Mouse (Mus musculus): ENCODE results near the gene Npepps.
"Not testable (repeated sequence)": the region's sequence is repeated elsewhere in the genome, so short reads cannot be mapped to it uniquely, and the experiment has no call there.

The Npepps gene

DNA sequence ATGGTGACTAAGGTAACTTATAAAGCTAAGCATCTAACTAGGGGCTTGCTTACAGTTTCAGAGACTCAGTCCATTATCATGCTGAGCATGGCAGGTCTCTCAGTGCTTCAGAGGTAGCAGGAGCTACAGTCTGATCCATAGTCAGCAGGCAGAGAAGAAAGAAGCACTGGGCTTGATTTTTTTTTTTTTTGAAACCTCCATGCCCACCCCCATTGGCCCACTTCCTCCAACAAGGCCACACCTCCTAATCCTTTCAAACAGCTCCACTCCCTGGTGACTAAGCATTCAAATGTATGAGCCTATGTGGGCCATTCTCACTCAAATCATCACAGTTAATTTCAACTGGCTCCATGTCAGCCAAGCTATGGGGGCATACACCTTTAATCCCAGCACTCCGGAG lies 12.3 kb upstream of the Npepps start:
- no peak for DNase-seq

- DNase-seq: no peak
Observed at GRCm38 (mm10) chr11:97289276-97290230, 9.1 kb upstream of the Npepps start.

GRCm38 (mm10) chr11:97287643-97288042 lies 7.2 kb upstream of the Npepps start:
- no peak for DNase-seq

DNA sequence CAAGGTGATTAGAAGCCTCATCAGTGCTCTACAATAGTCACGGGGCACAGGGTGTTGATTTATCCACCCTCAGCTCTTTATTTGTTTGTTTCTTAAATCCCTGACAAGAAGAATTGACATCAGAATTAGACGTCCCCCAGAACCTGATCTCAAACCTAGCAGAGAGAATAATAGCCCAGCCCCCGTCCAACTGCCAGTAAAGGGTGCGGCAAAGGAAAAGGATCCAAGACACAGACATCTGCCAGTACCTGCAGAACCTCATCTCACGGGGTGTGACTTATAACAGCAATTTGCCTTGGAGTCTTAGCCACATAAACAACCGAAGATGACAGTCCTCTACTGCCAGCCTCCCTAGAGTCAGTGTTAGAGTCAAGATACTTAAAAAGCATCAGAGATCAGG lies 6.5 kb upstream of the Npepps start:
- no peak for DNase-seq

DNA sequence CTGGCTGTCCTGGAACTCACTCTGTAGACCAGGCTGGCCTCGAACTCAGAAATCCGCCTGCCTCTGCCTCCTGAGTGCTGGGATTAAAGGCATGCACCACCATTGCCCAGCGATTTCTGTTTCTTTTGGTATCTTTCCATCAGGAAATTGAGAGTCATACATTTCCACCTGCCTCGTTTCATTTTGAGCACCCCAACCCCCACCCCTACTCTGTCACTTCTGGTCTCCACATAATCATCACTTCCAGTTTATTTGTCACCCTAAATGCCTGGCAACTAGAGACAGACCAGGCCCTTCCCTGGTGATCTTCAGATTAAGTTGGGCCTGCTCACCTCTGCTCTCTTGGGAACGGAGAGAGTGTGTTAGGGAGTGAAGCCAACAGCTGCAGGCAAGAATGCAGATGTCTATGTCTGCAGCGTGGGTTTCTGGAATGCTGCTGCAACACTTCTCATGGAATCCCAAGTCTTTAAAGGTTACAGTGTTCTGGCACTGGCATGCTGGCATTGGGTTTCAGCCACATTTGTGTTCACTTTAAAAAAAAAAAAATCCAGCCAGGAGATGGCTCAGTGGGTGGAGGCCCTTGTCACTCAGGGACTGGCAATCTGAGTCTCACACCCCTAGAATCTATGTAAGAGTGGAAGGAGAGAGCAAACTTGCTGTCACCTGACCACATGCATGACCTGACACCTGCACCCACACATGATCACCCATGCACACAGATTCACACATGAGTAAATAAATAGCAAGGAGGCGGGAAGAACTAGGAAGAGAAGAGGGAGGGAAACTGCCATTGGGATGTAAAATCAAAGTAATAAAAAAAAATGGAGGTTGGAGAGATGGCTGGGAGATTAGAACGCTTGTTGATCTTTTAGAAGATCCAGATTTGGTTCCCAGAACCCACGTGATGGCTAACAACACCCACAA lies 5.7 kb upstream of the Npepps start:
- DNase-seq: no peak

- no peak for DNase-seq
Observed at GRCm38 (mm10) chr11:97284854-97285253, 4.4 kb upstream of the Npepps start.

DNA sequence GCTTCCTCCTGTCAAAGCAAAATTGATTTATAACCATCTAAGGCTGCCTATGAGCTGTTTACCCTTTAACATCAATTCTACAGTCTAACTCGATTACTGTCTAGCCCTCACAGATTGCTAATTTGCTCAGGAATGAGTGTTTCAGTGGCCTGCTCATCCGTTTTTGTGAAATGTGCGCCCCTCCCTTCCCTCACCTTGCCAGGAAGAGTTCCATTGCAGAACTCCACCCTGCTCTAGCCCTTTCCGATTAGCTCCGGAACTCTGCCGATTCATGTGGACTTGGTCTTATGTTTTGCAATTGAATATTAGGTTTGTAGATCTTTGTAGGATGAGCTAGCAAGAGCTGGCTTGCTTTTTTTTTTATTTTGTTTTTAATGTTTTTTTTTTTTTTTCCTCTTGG lies 1.7 kb upstream of the Npepps start:
- no peak for DNase-seq

DNA sequence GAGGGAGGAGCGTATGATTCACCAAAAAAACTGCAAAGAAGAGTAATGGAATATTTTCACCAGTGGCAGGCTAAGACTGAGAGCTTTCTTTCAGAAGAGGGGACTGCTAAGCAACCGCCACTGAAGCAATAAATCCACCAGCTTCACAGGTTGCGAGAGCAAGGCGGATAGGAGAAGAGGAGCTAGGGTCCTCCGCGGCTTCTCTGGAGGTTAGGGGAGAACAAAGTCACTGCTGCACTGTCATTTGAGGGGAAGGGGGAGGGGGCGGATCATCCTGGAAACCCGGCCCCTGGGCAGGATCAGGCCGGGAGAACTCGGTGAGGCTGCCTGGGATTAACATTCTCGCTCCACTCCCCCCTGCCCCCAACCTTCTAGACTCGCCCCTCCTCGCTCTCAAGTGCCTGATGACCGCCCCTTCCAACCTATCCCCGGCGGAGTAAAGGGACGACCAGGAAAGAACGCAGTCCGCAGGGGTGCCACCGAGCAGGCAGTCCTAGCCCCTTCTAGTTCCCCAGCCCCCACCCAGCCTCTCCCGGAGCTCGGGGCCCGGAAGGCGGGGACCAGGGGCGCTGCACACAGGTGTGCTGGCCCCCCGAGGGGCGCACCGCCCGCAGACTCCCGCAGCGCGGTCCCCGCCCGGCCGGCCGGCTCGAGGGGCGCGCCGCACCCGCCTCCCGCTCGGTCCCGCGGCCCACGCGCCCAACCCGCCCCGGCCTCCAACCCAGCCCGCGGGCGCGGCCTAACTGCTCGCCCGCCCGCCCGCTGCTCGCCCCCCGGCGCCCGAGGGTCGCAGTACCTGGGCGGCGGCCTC lies 828 bp downstream of the Npepps start:
- peak; percentile 37 to 39 for DNase-seq

GRCm38 (mm10) chr11:97279040-97279404 lies 1.4 kb downstream of the Npepps start:
- no peak for DNase-seq

GRCm38 (mm10) chr11:97278456-97278855 lies 2.0 kb downstream of the Npepps start:
- no peak for DNase-seq

DNA sequence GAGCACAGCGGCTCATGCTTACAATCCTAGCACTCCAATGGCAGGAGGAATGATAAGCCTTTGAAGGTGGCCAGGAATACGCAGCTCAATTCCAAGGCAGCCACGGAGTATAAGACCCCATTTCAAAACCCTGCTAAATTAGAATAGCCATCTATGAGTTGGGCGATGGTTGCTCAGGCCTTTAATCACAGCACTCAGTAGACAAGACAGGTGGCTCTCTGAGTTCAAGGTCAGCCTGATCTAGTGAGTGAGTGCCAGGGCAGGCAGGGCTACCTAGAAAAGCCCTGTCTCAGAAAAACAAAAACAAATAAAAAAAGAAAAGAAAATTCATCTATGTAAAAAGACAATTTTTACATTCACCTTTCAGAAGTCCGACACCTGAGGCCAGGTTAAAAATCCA lies 3.3 kb downstream of the Npepps start:
- no peak for DNase-seq

- no peak for DNase-seq
Observed at GRCm38 (mm10) chr11:97276019-97276418, 4.4 kb downstream of the Npepps start.

GRCm38 (mm10) chr11:97275349-97275748 lies 5.1 kb downstream of the Npepps start:
- DNase-seq: no peak

DNA sequence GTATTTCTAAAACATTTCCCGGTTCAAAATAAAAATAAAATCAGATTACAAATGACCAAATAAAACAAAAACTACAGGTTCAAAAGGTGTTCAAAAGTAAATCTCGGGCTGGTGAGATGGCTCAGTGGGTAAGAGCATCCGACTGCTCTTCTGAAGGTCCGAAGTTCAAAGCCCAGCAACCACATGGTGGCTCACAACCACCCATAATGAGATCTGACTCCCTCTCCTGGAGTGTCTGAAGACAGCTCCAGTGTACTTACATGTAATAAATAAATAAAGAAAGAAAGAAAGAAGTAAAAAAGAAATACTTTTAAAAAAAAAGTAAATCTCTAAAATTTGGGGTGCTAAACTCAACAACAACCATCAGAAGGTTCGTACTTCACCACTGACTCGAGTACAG lies 5.5 kb downstream of the Npepps start:
- not testable (repeated sequence) for DNase-seq

GRCm38 (mm10) chr11:97273613-97274012 lies 6.8 kb downstream of the Npepps start:
- no peak for DNase-seq

DNA sequence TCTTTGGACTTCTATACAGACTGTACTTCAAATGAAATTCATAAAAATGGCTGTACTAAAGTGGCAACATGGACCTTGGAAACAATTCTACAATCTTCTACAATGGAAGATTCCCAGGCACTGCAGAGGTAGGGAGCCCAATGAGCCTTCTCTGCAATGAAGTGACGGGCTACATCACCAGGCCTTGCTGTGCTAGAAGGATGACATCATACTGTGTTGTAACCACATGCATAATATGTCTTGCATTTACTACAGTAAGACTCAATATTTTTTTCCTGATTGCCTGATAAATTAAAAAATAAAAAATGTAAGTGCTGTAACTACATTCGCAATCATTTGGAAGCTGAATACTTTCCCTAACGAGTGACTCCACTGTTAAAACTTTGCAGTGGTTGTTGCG lies 7.6 kb downstream of the Npepps start:
- DNase-seq: no peak

- not testable (repeated sequence) for DNase-seq
Observed at GRCm38 (mm10) chr11:97270004-97270403, 10.4 kb downstream of the Npepps start.

- DNase-seq: not testable (repeated sequence)
Observed at GRCm38 (mm10) chr11:97266544-97266943, 13.9 kb downstream of the Npepps start.

- not testable (repeated sequence) for DNase-seq
Observed at GRCm38 (mm10) chr11:97249649-97250048, 30.8 kb downstream of the Npepps start.

- DNase-seq: no peak
Observed at GRCm38 (mm10) chr11:97246510-97247159, 33.8 kb downstream of the Npepps start.

- no peak for DNase-seq
Observed at GRCm38 (mm10) chr11:97241321-97241720, 39.1 kb downstream of the Npepps start.

GRCm38 (mm10) chr11:97237976-97238375 lies 42.5 kb downstream of the Npepps start:
- no peak for DNase-seq
